Mouse (Mus musculus): ENCODE measurements at regions not wholly inside any gene's neighbourhood (a gene's known extent, or its start where the extent isn't known, plus 50 kb on each side); places are given as distances from the start of the nearest gene placed in this dataset.

GRCm38 (mm10) chr12:12601362-12601761 is 339.4 kb downstream of the Fam49a start:
- H3K27ac ChIP-seq (ENCODE audit: control insufficient read depth, insufficient read depth, low read depth, low read length) = no peak overlapping the region
- no peaks in the 10 kb centered on the region for H3K27me3 ChIP-seq (ENCODE audit: control insufficient read depth, insufficient read depth, low read length)

DNA sequence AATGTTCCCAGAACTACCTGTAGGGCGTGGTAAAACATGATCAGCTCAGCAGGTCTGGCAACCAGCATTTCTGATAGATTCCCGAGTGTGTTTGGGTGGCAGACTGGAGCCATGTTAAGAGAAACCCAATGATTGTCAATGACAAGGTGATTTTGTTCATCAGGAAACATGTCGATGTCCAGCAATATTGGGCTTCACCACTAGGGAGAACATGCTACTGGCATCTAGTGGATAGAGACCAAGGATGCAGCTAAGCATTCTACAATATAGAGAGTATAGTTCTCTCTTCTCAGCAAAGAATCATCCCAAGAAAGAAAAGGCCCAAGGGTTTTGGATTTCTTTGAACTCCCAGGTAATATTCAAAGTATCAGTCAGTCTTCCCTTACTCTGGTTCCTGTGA is 333.5 kb downstream of the Fam49a start:
- Histone ChIP-seq H3K4me3 (ENCODE audit: control insufficient read depth, low read depth, low read length) (no peak overlapping the region), H3K4me1 (ENCODE audit: control insufficient read depth, insufficient read depth, low read length) (no peaks in the 10 kb centered on the region), H3K27me3 (ENCODE audit: control insufficient read depth, insufficient read depth, low read length) (no peaks in the 10 kb centered on the region), H3K27ac (ENCODE audit: control insufficient read depth, insufficient read depth, low read depth, low read length) (no peak overlapping the region), H3K36me3 (ENCODE audit: control insufficient read depth, insufficient read depth, low read length) (no peaks in the 10 kb centered on the region)
- no peak for TF ChIP-seq POLR2A (IDR thresholded peaks at IDR 0.05; ENCODE audit: control insufficient read depth, low read depth, low read length)
- TF ChIP-seq CTCF (IDR thresholded peaks at IDR 0.05; ENCODE audit: control insufficient read depth, insufficient read depth, insufficient replicate concordance, low read depth, low read length) = no peak

More at GRCm38 (mm10) chr12:12601362-12601761, 339.4 kb downstream of the Fam49a start:
- Histone ChIP-seq H3K36me3 (ENCODE audit: control insufficient read depth, insufficient read depth, low read length) (no peaks in the 10 kb centered on the region), H3K4me1 (ENCODE audit: control insufficient read depth, insufficient read depth, low read length) (no peaks in the 10 kb centered on the region), H3K4me3 (ENCODE audit: control insufficient read depth, low read depth, low read length) (no peak overlapping the region)
- TF ChIP-seq POLR2A (IDR thresholded peaks at IDR 0.05; ENCODE audit: control insufficient read depth, low read depth, low read length) (no peak), CTCF (IDR thresholded peaks at IDR 0.05; ENCODE audit: control insufficient read depth, insufficient read depth, insufficient replicate concordance, low read depth, low read length) (no peak)

DNA sequence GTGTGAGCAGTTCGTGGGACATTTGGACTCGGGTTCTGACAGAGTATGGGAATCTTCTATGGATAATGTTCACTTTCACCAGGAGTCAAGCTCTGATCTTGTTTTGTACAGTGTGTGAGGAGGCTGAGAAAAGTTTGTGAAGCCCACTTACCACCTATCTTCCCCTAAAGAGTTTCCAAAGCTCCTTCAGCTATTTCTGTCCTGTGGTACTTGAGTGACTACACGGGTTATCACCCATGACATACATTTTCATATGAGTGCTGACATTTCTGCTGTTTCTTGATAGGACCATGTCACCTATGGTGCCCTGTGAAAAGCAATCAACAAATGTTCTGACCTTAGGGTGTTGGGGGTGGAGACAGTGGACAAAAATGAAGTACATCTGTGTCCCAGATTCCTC is 332.6 kb downstream of the Fam49a start:
- Histone ChIP-seq H3K4me1 (ENCODE audit: control insufficient read depth, insufficient read depth, low read length) (no peaks in the 10 kb centered on the region), H3K27me3 (ENCODE audit: control insufficient read depth, insufficient read depth, low read length) (no peaks in the 10 kb centered on the region), H3K36me3 (ENCODE audit: control insufficient read depth, insufficient read depth, low read length) (no peaks in the 10 kb centered on the region), H3K27ac (ENCODE audit: control insufficient read depth, insufficient read depth, low read depth, low read length) (no peak overlapping the region), H3K4me3 (ENCODE audit: control insufficient read depth, low read depth, low read length) (no peak overlapping the region)
- TF ChIP-seq CTCF (IDR thresholded peaks at IDR 0.05; ENCODE audit: control insufficient read depth, insufficient read depth, insufficient replicate concordance, low read depth, low read length) (no peak), POLR2A (IDR thresholded peaks at IDR 0.05; ENCODE audit: control insufficient read depth, low read depth, low read length) (no peak)

GRCm38 (mm10) chr12:12593343-12593742 is 331.4 kb downstream of the Fam49a start:
- no peak overlapping the region for H3K27ac ChIP-seq (ENCODE audit: control insufficient read depth, insufficient read depth, low read depth, low read length)
- TF ChIP-seq POLR2A (IDR thresholded peaks at IDR 0.05; ENCODE audit: control insufficient read depth, low read depth, low read length) (no peak), CTCF (IDR thresholded peaks at IDR 0.05; ENCODE audit: control insufficient read depth, insufficient read depth, insufficient replicate concordance, low read depth, low read length) (no peak)
- H3K4me1 ChIP-seq (ENCODE audit: control insufficient read depth, insufficient read depth, low read length) = no peaks in the 10 kb centered on the region
- H3K36me3 ChIP-seq (ENCODE audit: control insufficient read depth, insufficient read depth, low read length) = no peaks in the 10 kb centered on the region
- H3K27me3 ChIP-seq (ENCODE audit: control insufficient read depth, insufficient read depth, low read length) = no peaks in the 10 kb centered on the region
- H3K4me3 ChIP-seq (ENCODE audit: control insufficient read depth, low read depth, low read length) = no peak overlapping the region

GRCm38 (mm10) chr12:12590753-12591291 is 328.9 kb downstream of the Fam49a start:
- Histone ChIP-seq H3K36me3 (ENCODE audit: control insufficient read depth, insufficient read depth, low read length) (no peaks in the 10 kb centered on the region), H3K27me3 (ENCODE audit: control insufficient read depth, insufficient read depth, low read length) (no peaks in the 10 kb centered on the region), H3K27ac (ENCODE audit: control insufficient read depth, insufficient read depth, low read depth, low read length) (no peak overlapping the region), H3K4me1 (ENCODE audit: control insufficient read depth, insufficient read depth, low read length) (no peaks in the 10 kb centered on the region), H3K4me3 (ENCODE audit: control insufficient read depth, low read depth, low read length) (no peak overlapping the region)
- TF ChIP-seq CTCF (IDR thresholded peaks at IDR 0.05; ENCODE audit: control insufficient read depth, insufficient read depth, insufficient replicate concordance, low read depth, low read length) = no peak
- no peak for TF ChIP-seq POLR2A (IDR thresholded peaks at IDR 0.05; ENCODE audit: control insufficient read depth, low read depth, low read length)

GRCm38 (mm10) chr12:12588771-12589370 is 326.9 kb downstream of the Fam49a start:
- Histone ChIP-seq H3K4me3 (ENCODE audit: control insufficient read depth, low read depth, low read length) (no peak overlapping the region), H3K4me1 (ENCODE audit: control insufficient read depth, insufficient read depth, low read length) (no peaks in the 10 kb centered on the region), H3K27me3 (ENCODE audit: control insufficient read depth, insufficient read depth, low read length) (no peaks in the 10 kb centered on the region), H3K36me3 (ENCODE audit: control insufficient read depth, insufficient read depth, low read length) (no peaks in the 10 kb centered on the region), H3K27ac (ENCODE audit: control insufficient read depth, insufficient read depth, low read depth, low read length) (no peak overlapping the region)
- TF ChIP-seq CTCF (IDR thresholded peaks at IDR 0.05; ENCODE audit: control insufficient read depth, insufficient read depth, insufficient replicate concordance, low read depth, low read length) (no peak), POLR2A (IDR thresholded peaks at IDR 0.05; ENCODE audit: control insufficient read depth, low read depth, low read length) (no peak)

GRCm38 (mm10) chr12:12586436-12586835 is 324.5 kb downstream of the Fam49a start:
- Histone ChIP-seq H3K27ac (ENCODE audit: control insufficient read depth, insufficient read depth, low read depth, low read length) (no peak overlapping the region), H3K36me3 (ENCODE audit: control insufficient read depth, insufficient read depth, low read length) (no peaks in the 10 kb centered on the region)

More at GRCm38 (mm10) chr12:12586436-12586835, 324.5 kb downstream of the Fam49a start:
- TF ChIP-seq CTCF (IDR thresholded peaks at IDR 0.05; ENCODE audit: control insufficient read depth, insufficient read depth, insufficient replicate concordance, low read depth, low read length) = no peak
- no peak for TF ChIP-seq POLR2A (IDR thresholded peaks at IDR 0.05; ENCODE audit: control insufficient read depth, low read depth, low read length)
- peaks cover 3% of the 10 kb centered on the region for H3K4me1 ChIP-seq (ENCODE audit: control insufficient read depth, insufficient read depth, low read length)
- H3K27me3 ChIP-seq (ENCODE audit: control insufficient read depth, insufficient read depth, low read length) = no peaks in the 10 kb centered on the region
- H3K4me3 ChIP-seq (ENCODE audit: control insufficient read depth, low read depth, low read length) = no peak overlapping the region
